Mouse (Mus musculus): ENCODE results near the gene Vmn1r114. TPM values are rescaled to one million over a fixed set of nuclear protein-coding genes. Genes with fewer than 3 reads are reported as not detected.

Gene Vmn1r114
- polyA plus RNA-seq (2014; fragmentation: Illumina TruSeq; extraction: RNeasy Lipid Tissue Mini Kit (QIAGEN cat#74804)), result not detected

DNA sequence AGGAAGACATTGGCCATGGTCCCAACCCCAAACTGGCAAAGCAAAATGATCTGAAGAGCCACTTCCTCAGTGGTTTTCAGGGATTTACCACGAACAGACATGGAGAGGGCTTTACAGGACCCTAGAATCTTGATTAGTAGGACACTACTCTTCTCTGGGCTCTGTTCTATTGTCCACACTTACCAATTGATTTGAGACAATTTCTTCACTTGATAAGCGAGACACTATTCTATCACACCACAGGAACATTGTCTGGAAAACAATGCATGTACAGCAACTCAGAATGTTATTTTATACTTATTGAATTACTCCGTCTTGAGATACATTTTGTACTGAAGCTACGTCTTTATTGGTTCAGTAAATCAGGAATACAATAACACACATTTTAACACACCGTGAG is at the start of gene Vmn1r114:
Gene Vmn1r114, minus strand, starts transcription at position 101 of the 400 bp plus-strand sequence.

DNA sequence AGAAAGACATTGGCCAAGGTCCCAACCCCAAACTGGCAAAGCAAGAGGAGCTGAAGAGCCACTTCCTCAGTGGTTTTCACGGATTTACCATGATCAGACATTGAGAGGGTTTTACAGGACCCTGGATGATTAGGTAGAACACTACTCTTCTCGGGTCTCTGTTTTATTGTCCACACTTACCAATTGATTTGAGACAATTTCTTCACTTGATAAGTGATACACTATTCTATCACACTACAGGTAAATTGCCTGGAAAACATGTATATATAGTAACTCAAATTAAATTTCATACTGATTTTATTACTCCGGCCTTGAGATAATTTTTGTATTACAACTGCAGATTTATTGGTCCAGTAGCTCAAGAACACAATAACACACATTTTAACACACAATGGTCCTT is 32.9 kb upstream of the Vmn1r114 start, which contains the start of gene Vmn1r115:
Gene Vmn1r115, minus strand, starts transcription at position 101 of the 400 bp plus-strand sequence.

DNA sequence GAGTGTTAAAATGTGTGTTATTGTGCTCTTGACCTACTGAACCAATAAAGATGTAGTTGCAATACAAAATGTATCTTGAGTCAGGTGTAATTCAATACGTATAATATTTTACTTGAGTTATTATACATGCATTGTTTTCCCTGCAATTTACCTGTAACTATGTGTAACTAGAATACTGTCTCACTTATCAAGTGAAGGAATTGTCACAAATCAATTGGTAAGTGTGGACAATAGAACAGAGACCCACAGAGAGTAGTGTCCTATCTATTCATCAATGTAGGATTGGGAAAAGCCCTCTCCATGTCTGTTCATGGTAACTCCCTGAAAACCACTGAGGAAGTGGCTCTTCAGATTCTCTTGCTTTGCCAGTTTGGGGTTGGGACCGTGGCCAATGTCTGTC is 25.0 kb downstream of the Vmn1r114 start, which contains the start of gene Vmn1r113:
Gene Vmn1r113, plus strand, starts transcription at position 301 of the 400 bp plus-strand sequence.

GRCm38 (mm10) chr7:20770885-20771284 is 41.1 kb downstream of the Vmn1r114 start, which contains the start of gene Vmn1r112:
TSS of gene Vmn1r112 (plus strand) at chr7:20771185.

Other genes starting within 250 kb of the Vmn1r114 start
- gene Gm4141, start 235.9 kb downstream of the Vmn1r114 start, polyA plus RNA-seq (2014; fragmentation: Illumina TruSeq; extraction: RNeasy Lipid Tissue Mini Kit (QIAGEN cat#74804)), result not detected
- not detected for gene Gm4513, start 213.2 kb downstream of the Vmn1r114 start, polyA plus RNA-seq (2014; fragmentation: Illumina TruSeq; extraction: RNeasy Lipid Tissue Mini Kit (QIAGEN cat#74804))
- not detected for gene Vmn1r107, start 143.3 kb downstream of the Vmn1r114 start, polyA plus RNA-seq (2014; fragmentation: Illumina TruSeq; extraction: RNeasy Lipid Tissue Mini Kit (QIAGEN cat#74804))
- not detected for gene Vmn1r111, start 109.0 kb downstream of the Vmn1r114 start, polyA plus RNA-seq (2014; fragmentation: Illumina TruSeq; extraction: RNeasy Lipid Tissue Mini Kit (QIAGEN cat#74804))
- not detected for gene Gm10668, start 81.6 kb downstream of the Vmn1r114 start, polyA plus RNA-seq (2014; fragmentation: Illumina TruSeq; extraction: RNeasy Lipid Tissue Mini Kit (QIAGEN cat#74804))
- not detected for gene Vmn1r112, start 41.0 kb downstream of the Vmn1r114 start, polyA plus RNA-seq (2014; fragmentation: Illumina TruSeq; extraction: RNeasy Lipid Tissue Mini Kit (QIAGEN cat#74804))
- gene Vmn1r113, start 24.9 kb downstream of the Vmn1r114 start, polyA plus RNA-seq (2014; fragmentation: Illumina TruSeq; extraction: RNeasy Lipid Tissue Mini Kit (QIAGEN cat#74804)), result not detected
- gene Vmn1r115, start 32.8 kb upstream of the Vmn1r114 start, polyA plus RNA-seq (2014; fragmentation: Illumina TruSeq; extraction: RNeasy Lipid Tissue Mini Kit (QIAGEN cat#74804)), result not detected
- gene Vmn1r116, start 60.1 kb upstream of the Vmn1r114 start, polyA plus RNA-seq (2014; fragmentation: Illumina TruSeq; extraction: RNeasy Lipid Tissue Mini Kit (QIAGEN cat#74804)), result not detected
- gene Vmn1r117, start 71.9 kb upstream of the Vmn1r114 start, polyA plus RNA-seq (2014; fragmentation: Illumina TruSeq; extraction: RNeasy Lipid Tissue Mini Kit (QIAGEN cat#74804)), result not detected
- not detected for gene Vmn1r118, start 100.2 kb upstream of the Vmn1r114 start, polyA plus RNA-seq (2014; fragmentation: Illumina TruSeq; extraction: RNeasy Lipid Tissue Mini Kit (QIAGEN cat#74804))
- not detected for gene Vmn1r119, start 200.3 kb upstream of the Vmn1r114 start, polyA plus RNA-seq (2014; fragmentation: Illumina TruSeq; extraction: RNeasy Lipid Tissue Mini Kit (QIAGEN cat#74804))
- gene Vmn1r120, start 241.6 kb upstream of the Vmn1r114 start, polyA plus RNA-seq (2014; fragmentation: Illumina TruSeq; extraction: RNeasy Lipid Tissue Mini Kit (QIAGEN cat#74804)), result not detected

Data from ovary, adult 10 weeks (tissue).